Mouse (Mus musculus) midbrain, postnatal 0 days (tissue): ENCODE measurements around the gene Msrb1. TPM values are rescaled to one million over a fixed set of nuclear protein-coding genes. Genes with fewer than 3 reads are reported as not detected.
A peak's percentile ranks its signal among the peaks of the same experiment; 100 is the strongest.

Experiments
- ATAC-seq: fragments of 200-750 bp; cut with Nextera tagmentation; 2 replicates; pipeline ENCODE4 v1.8.0; 2017; ENCODE audit warnings: moderate number of reproducible peaks, mild to moderate bottlenecking, moderate TSS enrichment, moderate library complexity; ENCODE audit not compliant: low FRiP score
- DNase-seq: peaks from one replicate; pipeline ENCODE4 v3.0.0-alpha.2; 2015; ENCODE audit warnings: low spot score
- H3K27ac ChIP-seq: fragments of 300-500 bp; sonication (generic); 2 replicates; pipeline ENCODE4 v1.5.1; 2014; ENCODE audit warnings: low read depth, mild to moderate bottlenecking, low read length, mixed read lengths
- H3K27me3 ChIP-seq: fragments of 300-500 bp; sonication (generic); 2 replicates; pipeline ENCODE4 v1.6.1; 2014; ENCODE audit warnings: low read length, control low read depth, mixed read lengths; ENCODE audit not compliant: insufficient read depth
- H3K36me3 ChIP-seq: fragments of 300-500 bp; sonication (generic); 2 replicates; pipeline ENCODE4 v1.6.1; 2014; ENCODE audit warnings: low read length, control low read depth, mixed read lengths; ENCODE audit not compliant: insufficient read depth
- H3K4me1 ChIP-seq: fragments of 300-500 bp; sonication (generic); 2 replicates; pipeline ENCODE4 v1.6.1; 2014; ENCODE audit warnings: mild to moderate bottlenecking, control low read depth, antibody characterized with exemption, low read length, mixed read lengths; ENCODE audit not compliant: insufficient read depth
- H3K4me2 ChIP-seq: fragments of 300-500 bp; sonication (generic); 2 replicates; pipeline ENCODE4 v1.6.1; 2014; ENCODE audit warnings: low read depth, mild to moderate bottlenecking, low read length, mixed read lengths; ENCODE audit not compliant: poor library complexity, severe bottlenecking
- H3K4me3 ChIP-seq: fragments of 300-500 bp; sonication (generic); 2 replicates; pipeline ENCODE4 v1.5.1; 2014; ENCODE audit warnings: low read depth, mild to moderate bottlenecking, low read length, moderate library complexity
- H3K9ac ChIP-seq: fragments of 300-500 bp; sonication (generic); replicated peaks from 2 replicates; pipeline ENCODE4 v1.6.1; 2014; ENCODE audit warnings: mild to moderate bottlenecking, low read length, moderate library complexity, mixed read lengths; ENCODE audit not compliant: poor library complexity, severe bottlenecking
- H3K9me3 ChIP-seq: fragments of 300-500 bp; sonication (generic); 2 replicates; pipeline ENCODE4 v1.6.1; 2016; ENCODE audit warnings: low read length, control low read depth
- CTCF ChIP-seq: IDR thresholded peaks from 2 replicates; pipeline ENCODE4 v1.5.1; 2016; ENCODE audit warnings: antibody characterized with exemption, mild to moderate bottlenecking
- WGBS: fragments of 180-500 bp; shearing (Covaris S2); extraction: QIAGEN DNeasy Blood & Tissue Kit; methylation state at CpG from one replicate; pipeline ENCODE4 v1.1.7; 2014; 5-methylcytosine and 5-hydroxymethylcytosine counted together
- polyA plus RNA-seq: library from polyadenylated mRNA; unstranded; fragments of >200 nt; fragmentation: Nextera tagmentation; extraction: Ambion mirVana; gene quantifications from 2 replicates; pipeline ENCODE4 v1.2.1, GENCODE M21; 2015
- total RNA-seq: library from RNA; depleted of rRNA; stranded (reverse); fragments of >200 nt; gene quantifications from 2 replicates; pipeline ENCODE4 v1.2.3, GENCODE M21; 2014

Msrb1 gene
- total and polyA plus RNA-seq, 2 experiments from 2014 or later: 9.6 to 22.6 TPM

GRCm38 (mm10) chr17:24722220-24722924 is 14.1 kb upstream of the Msrb1 start:
- Histone ChIP-seq H3K27ac (no peak overlapping the region), H3K4me2 (0 out of 2 replicates have a peak overlapping the region, but pooled peaks have one; percentile 2), H3K9me3 (no peaks in the 10 kb centered on the region), H3K4me3 (no peak overlapping the region), H3K9ac (no peak overlapping the region), H3K4me1 (no peaks in the 10 kb centered on the region; the same call in none of the 2 replicates), H3K36me3 (peaks cover 10% of the 10 kb centered on the region; the same call in 1 of the 2 replicates), H3K27me3 (no peaks in the 10 kb centered on the region)
- TF ChIP-seq CTCF: no peak
- DNase-seq (no peak), ATAC-seq (no peak)
- WGBS: 37% methylated on average over 13 of the region's 13 CpGs

GRCm38 (mm10) chr17:24723122-24723880 is 13.1 kb upstream of the Msrb1 start:
- ATAC-seq (no peak), DNase-seq (no peak)

GRCm38 (mm10) chr17:24723881-24724180 is 12.6 kb upstream of the Msrb1 start:
- no peaks in the 10 kb centered on the region for H3K27me3 ChIP-seq
- peak overlapping the region; percentile 70 for H3K4me3 ChIP-seq
- under 1% methylated on average over 15 of the region's 15 CpGs for WGBS
- H3K27ac ChIP-seq: peak overlapping the region; percentile 75
- DNase-seq (no peak), ATAC-seq (peak; percentile 4; the same call in 1 of the 2 replicates)
- H3K36me3 ChIP-seq: peaks cover 10% of the 10 kb centered on the region; the same call in 1 of the 2 replicates
- H3K4me2 ChIP-seq: peak overlapping the region; percentile 68
- peak overlapping the region; percentile 86 for H3K9ac ChIP-seq
- no peaks in the 10 kb centered on the region; the same call in none of the 2 replicates for H3K4me1 ChIP-seq
- no peak for TF ChIP-seq CTCF
- H3K9me3 ChIP-seq: no peaks in the 10 kb centered on the region

More at GRCm38 (mm10) chr17:24723122-24723880, 13.1 kb upstream of the Msrb1 start:
- no peak for TF ChIP-seq CTCF
- H3K4me2 ChIP-seq: peak overlapping the region; percentile 68
- H3K27ac ChIP-seq: peak overlapping the region; percentile 75
- no peaks in the 10 kb centered on the region; the same call in none of the 2 replicates for H3K4me1 ChIP-seq
- peak overlapping the region; percentile 86 for H3K9ac ChIP-seq
- H3K36me3 ChIP-seq: peaks cover 10% of the 10 kb centered on the region; the same call in 1 of the 2 replicates
- peak overlapping the region; percentile 70 for H3K4me3 ChIP-seq
- no peaks in the 10 kb centered on the region for H3K9me3 ChIP-seq
- 4% methylated on average over 12 of the region's 12 CpGs for WGBS
- no peaks in the 10 kb centered on the region for H3K27me3 ChIP-seq

- TF ChIP-seq CTCF: peak; percentile 99
- DNase-seq (peak; percentile 97), ATAC-seq (peak; percentile 71)
- Histone ChIP-seq H3K9me3 (no peaks in the 10 kb centered on the region), H3K4me2 (peak within 1 kb of the TSS; percentile 68), H3K36me3 (peaks cover 10% of the 10 kb centered on the region; the same call in 1 of the 2 replicates), H3K4me3 (peak within 1 kb of the TSS; percentile 70), H3K4me1 (no peaks in the 10 kb centered on the region; the same call in 1 of the 2 replicates), H3K9ac (peak within 1 kb of the TSS; percentile 86), H3K27me3 (no peaks in the 10 kb centered on the region), H3K27ac (peak within 1 kb of the TSS; percentile 76)
- under 1% methylated on average over 30 of the region's 30 CpGs for WGBS
These were observed 12.3 kb upstream of the Msrb1 start, which contains the start of gene Ndufb10 for GRCm38 (mm10) chr17:24724184-24724583. TSS of gene Ndufb10 (minus strand) at chr17:24724478.

- Histone ChIP-seq H3K9me3 (no peaks in the 10 kb centered on the region), H3K4me2 (no peak overlapping the region), H3K27ac (no peak overlapping the region), H3K4me1 (no peaks in the 10 kb centered on the region; the same call in 1 of the 2 replicates), H3K4me3 (no peak overlapping the region), H3K9ac (no peak overlapping the region), H3K27me3 (no peaks in the 10 kb centered on the region), H3K36me3 (peaks cover 10% of the 10 kb centered on the region; the same call in 1 of the 2 replicates)
- no peak for DNase-seq
- no peak for TF ChIP-seq CTCF
- WGBS: 75% methylated on average over 3 of the region's 3 CpGs
- ATAC-seq: no peak
These were observed 10.6 kb upstream of the Msrb1 start for GRCm38 (mm10) chr17:24725637-24726390.
